Mouse (Mus musculus) brain, embryonic 14.5 days (tissue): ENCODE data around the gene Ccdc77.

Experiments
- CTCF ChIP-seq: fragments of 200-500 bp; IDR thresholded peaks from 2 replicates; pipeline ENCODE4 v1.5.1; 2012; ENCODE audit warnings: inconsistent platforms, mild to moderate bottlenecking, moderate library complexity, borderline replicate concordance; ENCODE audit not compliant: insufficient read depth, insufficient read length; ENCODE audit errors: extremely low read depth
- POLR2A ChIP-seq: fragments of 200-500 bp; IDR thresholded peaks from 2 replicates; pipeline ENCODE4 v1.6.1; 2012; ENCODE audit warnings: mild to moderate bottlenecking, inconsistent platforms, borderline replicate concordance; ENCODE audit not compliant: poor library complexity, insufficient read depth, insufficient read length, severe bottlenecking; ENCODE audit errors: extremely low read depth

GRCm38 (mm10) chr6:120291396-120292009, 72.7 kb downstream of the Ccdc77 start:
- TF ChIP-seq POLR2A (no peak), CTCF (no peak)
